Mouse (Mus musculus) liver, embryonic 14.5 days (tissue): ENCODE results near the gene Gm17581. TPM values are rescaled to one million over a fixed set of nuclear protein-coding genes. Genes with fewer than 3 reads are reported as not detected.
"Not testable (repeated sequence)": the region's sequence is repeated elsewhere in the genome, so short reads cannot be mapped to it uniquely, and the experiment has no call there.

ENCODE experiments used
- ATAC-seq: fragments of 200-750 bp; cut with Nextera tagmentation; 2 replicates; pipeline ENCODE4 v1.8.0; 2017; ENCODE audit warnings: moderate number of reproducible peaks, mild to moderate bottlenecking, moderate library complexity; ENCODE audit not compliant: insufficient read depth
- DNase-seq, 3 experiments: peaks; one replicate each; pipeline ENCODE4 v3.0.0-alpha.2; 2012 to 2013; ENCODE audit warnings: low read depth in 3 of 3, low spot score in 3 of 3
- H3K27ac ChIP-seq: fragments of 300-500 bp; sonication (generic); 2 replicates; pipeline ENCODE4 v1.5.1; 2014; ENCODE audit warnings: moderate library complexity, mild to moderate bottlenecking, control low read depth, inconsistent platforms
- H3K27me3 ChIP-seq: fragments of 300-500 bp; sonication (generic); 2 replicates; pipeline ENCODE4 v1.6.1; 2014; ENCODE audit warnings: mild to moderate bottlenecking, low read length, moderate library complexity; ENCODE audit not compliant: control insufficient read depth, insufficient read depth
- H3K36me3 ChIP-seq: fragments of 300-500 bp; sonication (generic); replicated peaks from 2 replicates; pipeline ENCODE4 v1.6.1; 2014; ENCODE audit warnings: low read depth; ENCODE audit not compliant: control insufficient read depth, insufficient read depth
- H3K4me1 ChIP-seq, 2 experiments: fragments of 200-500 bp in 1 of 2; fragments of 300-500 bp in 1 of 2; sonication (generic) in 1 of 2; replicated peaks; 2 replicates each; pipeline ENCODE4 v1.6.1; 2012 to 2014; ENCODE audit warnings: antibody characterized with exemption in 1 of 2, inconsistent platforms in 1 of 2, low read length in 1 of 2; ENCODE audit not compliant: control insufficient read depth in 2 of 2, insufficient read depth in 2 of 2
- H3K4me2 ChIP-seq: fragments of 300-500 bp; sonication (generic); 2 replicates; pipeline ENCODE4 v1.6.1; 2014; ENCODE audit warnings: low read depth, mild to moderate bottlenecking, control low read depth, moderate library complexity
- H3K4me3 ChIP-seq, 2 experiments: fragments of 200-500 bp in 1 of 2; fragments of 300-500 bp in 1 of 2; sonication (generic) in 1 of 2; 2 replicates each; pipeline ENCODE4 v1.5.1; 2012 to 2014; ENCODE audit warnings: low read depth in 2 of 2, low read length in 2 of 2, mild to moderate bottlenecking in 2 of 2, control low read depth in 1 of 2, inconsistent platforms in 1 of 2, moderate library complexity in 1 of 2; ENCODE audit not compliant: insufficient read depth in 1 of 2
- H3K9ac ChIP-seq: fragments of 300-500 bp; sonication (generic); replicated peaks from 2 replicates; pipeline ENCODE4 v1.6.1; 2014; ENCODE audit warnings: mild to moderate bottlenecking, control low read depth, moderate library complexity
- H3K9me3 ChIP-seq: fragments of 300-500 bp; sonication (generic); 2 replicates; pipeline ENCODE4 v1.6.1; 2016; ENCODE audit warnings: low read length, mixed read lengths; ENCODE audit not compliant: control insufficient read depth
- CTCF ChIP-seq: IDR thresholded peaks from 2 replicates; pipeline ENCODE4 v1.5.1; 2016; ENCODE audit warnings: antibody characterized with exemption, low read depth, control low read depth
- EP300 ChIP-seq: IDR thresholded peaks from 2 replicates; pipeline ENCODE4 v1.6.1; 2016; ENCODE audit warnings: antibody characterized with exemption, low read depth
- WGBS: fragments of 180-500 bp; shearing (Covaris S2); extraction: QIAGEN DNeasy Blood & Tissue Kit; methylation state at CpG from one replicate; pipeline ENCODE4 v1.1.7; 2014; ENCODE audit not compliant: insufficient replicate concordance; 5-methylcytosine and 5-hydroxymethylcytosine counted together
- polyA plus RNA-seq, 2 experiments: library from polyadenylated mRNA; depleted of rRNA in 1 of 2; stranded (reverse) in 1 of 2; unstranded in 1 of 2; fragments of >200 nt; fragmentation: Nextera tagmentation in 1 of 2; extraction: Ambion mirVana in 1 of 2; gene quantifications; 2 replicates each; pipeline versions ENCODE4 v1.2.1 to v1.2.3; 2012 to 2014

Gene Gm17581
- not detected in 2 replicates for polyA plus RNA-seq (2012; rRNA removed)
- polyA plus RNA-seq (2014; fragmentation: Nextera tagmentation; extraction: Ambion mirVana): not detected in 2 replicates

GRCm38 (mm10) chr2:155735766-155736165 is at the start of gene Gm17581:
Gene Gm17581 (minus strand): TSS chr2:155735866.
- H3K4me1 ChIP-seq, DNase-seq, H3K4me2 ChIP-seq, H3K36me3 ChIP-seq, H3K9me3 ChIP-seq, ATAC-seq, H3K27me3 ChIP-seq, H3K27ac ChIP-seq, H3K4me3 ChIP-seq, H3K9ac ChIP-seq: not testable (repeated sequence)
- 67% methylated on average over 5 of the region's 5 CpGs for WGBS

DNA sequence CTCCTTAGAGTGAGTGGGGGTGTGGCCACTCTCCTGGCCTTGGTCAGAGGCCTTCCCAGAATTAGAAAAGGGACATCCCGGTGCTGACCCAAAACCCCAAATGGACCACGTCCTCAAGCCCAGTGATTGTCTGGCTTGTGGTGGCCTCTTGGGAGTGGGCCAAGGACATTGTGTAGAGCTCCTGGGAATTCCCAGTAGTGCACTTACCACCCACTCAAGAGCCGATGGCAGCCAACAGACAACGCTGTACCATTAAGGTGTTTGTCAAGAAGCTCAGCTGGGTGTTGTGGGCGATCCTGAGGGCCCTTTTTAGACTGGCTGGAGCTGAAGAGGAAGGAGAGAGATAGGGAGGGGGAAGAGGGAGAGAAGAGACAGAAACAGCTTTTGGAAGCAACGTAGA is 48.9 kb upstream of the Gm17581 start:
- H3K36me3 ChIP-seq: no peaks in the 10 kb centered on the region
- H3K4me3 ChIP-seq: no peak overlapping the region
- H3K9me3 ChIP-seq: no peaks in the 10 kb centered on the region
- DNase-seq: no peak
- 56% methylated on average over 6 of the region's 6 CpGs for WGBS
- H3K9ac ChIP-seq: no peak overlapping the region
- no peak overlapping the region for H3K27ac ChIP-seq
- H3K4me1 ChIP-seq: no peaks in the 10 kb centered on the region
- H3K4me2 ChIP-seq: no peak overlapping the region
- no peaks in the 10 kb centered on the region; the same call in 1 of the 2 replicates for H3K27me3 ChIP-seq
- no peak for ATAC-seq
- TF ChIP-seq CTCF (no peak), EP300 (no peak)

DNA sequence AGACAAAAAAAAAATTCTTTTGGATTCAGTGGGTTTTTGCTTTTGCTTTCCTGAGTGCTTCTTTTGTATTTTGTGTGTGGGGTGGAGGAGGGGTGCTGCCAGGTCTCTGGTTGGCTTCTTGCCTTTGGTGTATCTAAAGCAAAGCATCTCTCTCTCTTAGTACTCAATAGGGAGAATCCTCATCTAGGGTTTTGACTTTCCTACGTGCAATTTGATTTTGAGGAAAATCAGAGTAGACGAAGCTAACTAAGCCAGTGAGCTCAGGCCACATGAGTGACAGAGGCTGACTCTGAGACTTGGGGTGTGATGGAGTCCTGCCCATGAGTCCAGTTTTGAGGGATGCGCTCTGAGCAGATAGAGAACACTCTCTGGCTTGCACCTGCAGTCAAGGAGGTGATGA is 43.8 kb upstream of the Gm17581 start:
- H3K4me3 ChIP-seq: no peak overlapping the region
- TF ChIP-seq CTCF: no peak
- no peak for TF ChIP-seq EP300
- H3K9ac ChIP-seq: no peak overlapping the region
- DNase-seq (no peak), ATAC-seq (no peak)
- H3K4me1 ChIP-seq: no peaks in the 10 kb centered on the region
- H3K27me3 ChIP-seq: peaks cover 30% of the 10 kb centered on the region
- H3K4me2 ChIP-seq: no peak overlapping the region
- 67% methylated on average over 3 of the region's 3 CpGs for WGBS
- H3K9me3 ChIP-seq: no peaks in the 10 kb centered on the region
- no peaks in the 10 kb centered on the region for H3K36me3 ChIP-seq
- no peak overlapping the region for H3K27ac ChIP-seq

GRCm38 (mm10) chr2:155779066-155779465 is 43.4 kb upstream of the Gm17581 start:
- no peak overlapping the region for H3K4me2 ChIP-seq
- H3K4me3 ChIP-seq: no peak overlapping the region
- no peaks in the 10 kb centered on the region for H3K36me3 ChIP-seq
- no peaks in the 10 kb centered on the region for H3K9me3 ChIP-seq
- WGBS: 34% methylated on average over 7 of the region's 7 CpGs
- no peaks in the 10 kb centered on the region for H3K4me1 ChIP-seq
- no peak overlapping the region for H3K9ac ChIP-seq
- H3K27me3 ChIP-seq: peaks cover 35% of the 10 kb centered on the region
- DNase-seq (no peak), ATAC-seq (no peak)
- no peak overlapping the region for H3K27ac ChIP-seq
- TF ChIP-seq CTCF: no peak
- no peak for TF ChIP-seq EP300

- no peak overlapping the region for H3K4me2 ChIP-seq
- H3K4me1 ChIP-seq: no peaks in the 10 kb centered on the region
- no peaks in the 10 kb centered on the region for H3K9me3 ChIP-seq
- TF ChIP-seq EP300 (no peak), CTCF (no peak)
- ATAC-seq (no peak), DNase-seq (no peak)
- no peaks in the 10 kb centered on the region for H3K36me3 ChIP-seq
- WGBS: 55% methylated on average over 6 of the region's 6 CpGs
- peaks cover 45% of the 10 kb centered on the region for H3K27me3 ChIP-seq
- no peak overlapping the region for H3K9ac ChIP-seq
- H3K27ac ChIP-seq: no peak overlapping the region
- no peak overlapping the region for H3K4me3 ChIP-seq
Observed at GRCm38 (mm10) chr2:155778004-155778403, 42.3 kb upstream of the Gm17581 start.
